Mouse (Mus musculus) olfactory bulb, adult 2 months (tissue): ENCODE data around the gene Plekhg3. TPM values are rescaled to one million over a fixed set of nuclear protein-coding genes. Genes with fewer than 3 reads are reported as not detected.

Experiments
- H3K27ac ChIP-seq: fragments of 200-500 bp; 2 replicates; pipeline ENCODE4 v1.5.1; 2012; ENCODE audit warnings: low read depth, low read length; ENCODE audit not compliant: insufficient read depth
- H3K4me1 ChIP-seq: fragments of 200-500 bp; 2 replicates; pipeline ENCODE4 v1.6.1; 2012; ENCODE audit warnings: low read length; ENCODE audit not compliant: control insufficient read depth, insufficient read depth
- H3K4me3 ChIP-seq: fragments of 200-500 bp; 2 replicates; pipeline ENCODE4 v1.5.1; 2012; ENCODE audit warnings: mild to moderate bottlenecking, low read depth, low read length, moderate library complexity; ENCODE audit not compliant: insufficient read depth
- CTCF ChIP-seq: fragments of 200-500 bp; IDR thresholded peaks from 2 replicates; pipeline ENCODE4 v1.5.1; 2012; ENCODE audit warnings: low read depth, mild to moderate bottlenecking, low read length, moderate library complexity; ENCODE audit not compliant: insufficient read depth
- POLR2A ChIP-seq: fragments of 200-500 bp; IDR thresholded peaks from 2 replicates; pipeline ENCODE4 v1.6.1; 2012; ENCODE audit warnings: mild to moderate bottlenecking, low read depth, low read length, moderate library complexity; ENCODE audit not compliant: insufficient read depth
- WGBS: fragments of 180-500 bp; shearing (Covaris S2); methylation state at CpG from one replicate; pipeline ENCODE4 v1.1.7; 2018; 5-methylcytosine and 5-hydroxymethylcytosine counted together
- polyA plus RNA-seq: library from polyadenylated mRNA; stranded (reverse); fragments of >200 nt; gene quantifications from 2 replicates; pipeline ENCODE4 v1.2.4, GENCODE M21; 2012; ENCODE audit warnings: low replicate concordance; ENCODE audit not compliant: missing spikeins, insufficient read depth, insufficient read length

Gene Plekhg3
- polyA plus RNA-seq, 1 experiment, result not detected

DNA sequence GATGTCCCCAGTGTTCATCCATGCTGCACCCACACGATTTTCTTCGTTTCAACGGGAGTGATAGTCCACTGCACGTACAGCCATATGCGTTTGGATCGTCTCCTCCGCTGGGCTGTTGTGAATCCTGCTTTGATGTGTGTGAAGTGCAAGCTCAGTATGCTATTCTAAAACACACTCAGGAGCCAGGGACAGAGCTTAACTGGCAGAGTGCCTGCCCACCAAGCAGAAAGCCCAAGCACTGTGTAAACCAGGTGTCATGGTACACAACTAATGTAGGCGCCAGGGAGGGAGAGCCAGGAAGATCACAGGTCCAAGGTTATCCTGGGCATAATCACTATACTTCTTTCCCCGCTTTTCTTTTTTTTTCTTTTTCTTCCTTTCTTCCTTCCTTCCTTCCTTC lies 12.7 kb upstream of the Plekhg3 start:
- WGBS, result 94% methylated on average over 9 of the region's 9 CpGs
- no peak overlapping the region for H3K4me3 ChIP-seq
- H3K27ac ChIP-seq, result no peak overlapping the region
- peaks cover 7% of the 10 kb centered on the region for H3K4me1 ChIP-seq
- TF ChIP-seq POLR2A, result no peak
- TF ChIP-seq CTCF, result no peak

DNA sequence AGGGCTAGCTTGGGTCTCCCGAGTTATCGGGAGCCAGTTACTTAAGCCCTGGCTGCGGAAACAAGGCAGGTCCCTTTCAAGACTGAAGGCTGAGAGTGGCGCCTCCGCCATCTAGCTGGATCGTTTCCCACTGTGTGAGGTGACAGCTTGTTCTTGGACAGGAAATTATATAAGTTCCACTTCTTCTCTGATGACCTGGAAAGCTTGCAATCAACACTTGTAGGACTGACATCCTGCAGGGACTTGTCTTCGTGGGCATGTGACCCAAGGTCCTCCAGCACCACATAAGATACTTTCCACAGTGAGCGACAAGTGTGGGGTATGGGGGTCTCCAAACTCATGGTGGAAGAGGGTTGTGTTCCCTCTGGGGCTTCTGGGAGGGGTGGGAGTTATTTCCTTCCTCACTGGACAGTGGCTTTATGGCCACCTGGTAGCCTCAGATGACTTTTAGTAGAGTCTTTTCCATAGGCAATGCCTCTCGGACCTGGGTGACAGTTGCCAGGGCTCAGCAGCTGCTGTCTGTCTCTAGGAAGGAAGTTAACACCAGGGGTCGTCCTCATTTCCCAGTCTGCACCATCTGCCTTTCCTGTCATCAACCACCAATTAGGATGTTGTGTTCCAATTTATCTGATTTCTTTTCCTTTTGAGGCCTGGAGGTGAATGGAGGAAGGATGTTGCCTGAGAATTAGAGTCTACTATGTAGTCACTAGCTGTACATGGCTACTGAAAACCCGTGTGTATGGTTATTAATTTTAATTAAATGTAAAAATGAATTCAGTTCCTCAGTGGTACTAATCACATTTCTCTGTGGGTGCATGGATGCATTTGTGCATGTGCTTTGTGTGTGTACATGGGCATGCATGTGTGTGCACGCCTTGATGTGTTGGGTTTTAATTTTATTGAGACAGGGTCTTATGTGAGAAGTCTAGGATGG lies 11.5 kb upstream of the Plekhg3 start:
- Histone ChIP-seq H3K4me3 (no peak overlapping the region), H3K27ac (no peak overlapping the region), H3K4me1 (peaks cover 7% of the 10 kb centered on the region)
- WGBS, result 82% methylated on average over 12 of the region's 12 CpGs
- TF ChIP-seq CTCF, result no peak
- no peak for TF ChIP-seq POLR2A

DNA sequence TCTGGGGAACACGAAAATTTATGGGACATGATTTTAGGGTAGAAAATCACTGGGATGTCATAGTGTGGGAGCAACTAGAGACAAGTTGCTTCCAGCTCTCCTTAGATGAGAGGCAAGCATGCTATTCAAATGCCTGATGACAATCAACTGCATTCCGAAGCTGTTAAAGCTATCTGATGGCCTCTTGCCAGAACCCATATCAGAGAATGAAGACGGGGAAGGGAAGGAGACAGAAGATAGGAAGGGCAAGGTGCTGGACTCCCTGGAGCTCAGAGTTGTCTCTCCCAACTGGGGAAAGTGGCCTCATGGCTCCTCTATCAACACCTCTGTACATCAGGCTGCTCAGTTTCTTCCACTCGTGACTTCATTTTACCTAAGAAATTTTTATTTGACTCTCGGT lies 7.0 kb upstream of the Plekhg3 start:
- Histone ChIP-seq H3K4me1 (peaks cover 7% of the 10 kb centered on the region; the same call in 1 of the 2 replicates), H3K27ac (no peak overlapping the region), H3K4me3 (no peak overlapping the region)
- WGBS, result 86% methylated on average over 5 of the region's 5 CpGs
- TF ChIP-seq CTCF (no peak), POLR2A (no peak)

DNA sequence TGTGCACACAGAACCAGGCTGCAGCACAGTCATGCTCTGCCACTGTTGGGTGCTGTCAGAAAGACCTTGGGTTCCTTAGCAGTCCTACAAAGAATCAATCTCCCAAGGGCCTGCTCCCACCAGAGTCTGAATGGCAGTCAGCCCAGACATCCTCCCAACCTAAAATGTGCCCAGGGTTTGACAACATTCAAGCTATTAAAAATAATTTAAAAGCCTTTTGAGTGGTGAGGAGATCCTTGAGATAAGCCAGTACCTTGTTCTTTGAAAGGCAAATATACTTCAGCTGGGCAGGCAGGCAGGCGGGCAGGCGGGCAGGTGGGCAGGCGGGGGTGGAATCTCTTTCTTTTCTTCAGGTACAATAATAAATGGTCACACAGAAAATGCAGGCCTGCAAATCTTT lies 5.8 kb upstream of the Plekhg3 start:
- TF ChIP-seq POLR2A (no peak), CTCF (no peak)
- Histone ChIP-seq H3K4me1 (peaks cover 7% of the 10 kb centered on the region; the same call in 1 of the 2 replicates), H3K27ac (no peak overlapping the region), H3K4me3 (no peak overlapping the region)
- 97% methylated on average over 3 of the region's 3 CpGs for WGBS

DNA sequence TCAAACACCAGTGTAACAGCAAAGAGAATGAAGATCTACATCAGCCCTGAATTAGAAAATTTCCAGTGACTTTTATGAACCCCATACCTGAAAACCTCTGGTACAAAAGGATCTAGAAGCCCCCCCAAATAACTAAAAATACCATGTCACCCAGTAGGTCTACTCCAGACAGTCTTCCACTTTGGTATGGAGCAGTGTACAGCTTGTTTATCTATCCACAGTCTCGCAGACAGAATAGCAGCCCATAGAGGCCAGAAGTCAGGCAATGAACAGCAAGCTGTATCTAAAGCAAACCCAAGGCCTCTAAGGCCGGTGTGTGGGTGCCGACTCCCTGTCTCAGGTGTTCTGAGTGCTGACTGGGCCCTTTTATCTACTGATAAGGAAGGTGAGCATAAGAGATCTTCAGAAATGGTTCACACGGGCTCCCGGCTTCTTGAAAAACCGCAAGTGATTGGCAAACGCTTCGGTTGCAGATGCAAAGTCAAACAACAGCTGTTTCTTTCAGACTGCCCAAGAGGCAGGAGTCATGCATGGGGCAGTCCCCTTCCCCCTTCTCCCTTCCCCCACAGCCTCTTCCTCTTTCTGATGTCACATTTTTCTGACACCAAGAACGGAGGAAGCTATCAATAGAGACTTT lies 3.3 kb upstream of the Plekhg3 start:
- TF ChIP-seq POLR2A (no peak), CTCF (no peak)
- WGBS, result 85% methylated on average over 9 of the region's 9 CpGs
- H3K4me3 ChIP-seq, result no peak overlapping the region
- no peak overlapping the region for H3K27ac ChIP-seq
- H3K4me1 ChIP-seq, result peaks cover 10% of the 10 kb centered on the region; the same call in 1 of the 2 replicates

DNA sequence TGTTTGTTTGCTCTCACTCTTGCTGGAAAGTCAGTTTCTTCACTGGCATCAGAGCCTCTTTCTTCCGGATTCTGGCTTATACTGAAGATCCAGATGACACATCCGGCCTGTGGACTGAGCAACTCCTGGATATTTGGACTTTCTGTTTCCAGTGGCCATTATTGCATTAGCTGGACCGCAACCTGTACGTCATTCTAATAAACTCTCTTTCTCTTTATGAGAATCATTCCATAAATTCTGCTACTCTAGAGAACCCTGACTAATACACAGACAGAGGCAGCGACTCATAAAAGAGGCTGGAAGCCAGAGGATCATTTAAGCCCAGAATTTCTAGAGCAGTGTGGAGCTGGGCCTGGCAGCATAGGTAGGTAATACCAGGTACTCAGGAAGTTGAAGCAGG lies 1.9 kb upstream of the Plekhg3 start:
- WGBS, result 94% methylated on average over 5 of the region's 5 CpGs
- Histone ChIP-seq H3K4me3 (no peak overlapping the region), H3K27ac (no peak overlapping the region), H3K4me1 (peaks cover 18% of the 10 kb centered on the region)
- TF ChIP-seq CTCF (no peak), POLR2A (no peak)

DNA sequence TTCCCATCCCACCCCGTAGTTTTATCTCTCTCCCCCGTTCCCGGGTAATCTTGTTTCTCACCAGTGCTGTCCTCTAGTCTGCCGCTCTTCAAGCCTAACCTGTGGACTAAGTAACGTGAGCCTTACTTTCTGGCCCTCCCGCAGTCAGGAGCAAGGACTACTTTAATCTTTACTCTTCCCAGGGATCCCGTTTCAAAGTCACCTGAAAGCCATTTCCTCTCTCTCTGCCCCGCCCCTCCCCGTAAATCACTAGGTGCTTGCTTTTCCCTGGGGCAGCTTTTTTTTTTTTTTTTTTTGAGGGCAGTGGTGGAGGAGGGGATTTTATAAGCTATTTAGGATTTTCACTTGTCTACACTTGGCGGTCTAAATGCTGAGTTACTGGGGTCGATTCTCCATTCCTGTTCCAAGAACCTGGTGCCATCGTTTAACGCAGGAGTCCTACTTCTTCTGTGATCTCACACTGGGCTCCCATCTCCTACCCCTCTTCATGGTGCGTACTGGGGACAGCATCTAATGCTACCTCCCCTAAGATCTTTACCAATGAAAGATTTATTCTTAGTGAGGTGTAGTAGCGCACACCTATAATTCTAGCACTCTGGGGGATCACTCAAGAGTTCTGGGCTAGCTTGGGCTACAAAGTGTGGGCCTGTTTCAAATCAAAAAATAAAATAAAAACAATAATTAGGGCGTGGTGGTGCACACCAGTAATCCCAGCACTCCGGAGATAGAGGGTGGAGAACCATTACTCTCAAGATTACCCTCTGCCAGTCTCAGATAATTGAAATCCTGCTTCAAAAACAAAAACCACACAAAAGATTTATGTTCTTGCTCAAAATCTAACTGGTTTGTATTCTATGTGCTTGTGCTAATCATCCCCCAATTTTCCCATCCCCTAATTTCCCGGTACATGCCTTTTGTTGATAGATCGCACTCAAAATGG lies 1.6 kb downstream of the Plekhg3 start:
- no peak overlapping the region for H3K27ac ChIP-seq
- peaks cover 14% of the 10 kb centered on the region for H3K4me1 ChIP-seq
- no peak for TF ChIP-seq POLR2A
- no peak for TF ChIP-seq CTCF
- peak overlapping the region; percentile 68; the same call in 1 of the 2 replicates for H3K4me3 ChIP-seq
- 31% methylated on average over 19 of the region's 19 CpGs for WGBS

DNA sequence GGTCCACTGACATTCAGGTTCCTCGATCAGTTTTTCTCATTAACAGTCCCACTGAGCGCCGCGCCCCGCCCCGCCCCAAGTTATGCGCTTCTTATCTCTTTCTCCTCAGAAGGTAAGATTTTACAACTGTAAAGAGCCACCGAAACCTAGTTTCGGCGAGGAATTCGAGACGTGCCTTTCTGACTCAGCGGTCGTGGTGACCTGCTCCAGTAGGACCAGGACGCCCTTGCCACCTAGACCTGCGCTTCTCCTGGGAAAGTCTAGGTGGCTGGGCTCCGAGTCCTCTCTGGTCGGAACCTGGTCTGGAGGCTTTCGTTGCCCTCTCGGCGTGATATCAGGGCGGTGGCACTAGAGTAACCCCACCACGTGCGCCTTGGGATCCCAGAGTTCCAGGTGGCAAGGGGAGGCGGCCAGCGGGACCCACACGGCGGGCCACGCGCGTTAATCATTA lies 2.3 kb downstream of the Plekhg3 start:
- peak overlapping the region; percentile 68 for H3K4me3 ChIP-seq
- under 1% methylated on average over 31 of the region's 31 CpGs for WGBS
- peaks cover 14% of the 10 kb centered on the region for H3K4me1 ChIP-seq
- TF ChIP-seq CTCF (no peak), POLR2A (no peak)
- no peak overlapping the region for H3K27ac ChIP-seq
